Mouse (Mus musculus): ENCODE measurements at regions not wholly inside any gene's neighbourhood (a gene's known extent, or its start where the extent isn't known, plus 50 kb on each side); places are given as distances from the start of the nearest gene placed in this dataset.

- ATAC-seq = no peak
- H3K9me3 ChIP-seq (replicated peaks) = no peaks in the 10 kb centered on the region
- WGBS (ENCODE audit: insufficient replicate concordance) = 9% methylated on average over 4 of the region's 4 CpGs
- H3K27ac ChIP-seq = no peak overlapping the region
- H3K4me2 ChIP-seq = no peak overlapping the region
- no peak overlapping the region for H3K9ac ChIP-seq
- 0 out of 2 replicates have a peak, but pooled peaks cover 6% of the 10 kb centered on the region for H3K27me3 ChIP-seq (replicated peaks)
- no peaks in the 10 kb centered on the region for H3K36me3 ChIP-seq
- H3K4me3 ChIP-seq = no peak overlapping the region
- peaks cover 10% of the 10 kb centered on the region; the same call in 1 of the 2 replicates for H3K4me1 ChIP-seq
Measured at GRCm38 (mm10) chr6:127379511-127379910, 67.1 kb upstream of the Parp11 start.

GRCm38 (mm10) chr6:127381148-127381888, 65.3 kb upstream of the Parp11 start:
- Histone ChIP-seq H3K4me3 (no peak overlapping the region), H3K27me3 (replicated peaks) (0 out of 2 replicates have a peak, but pooled peaks cover 6% of the 10 kb centered on the region), H3K9me3 (replicated peaks) (no peaks in the 10 kb centered on the region), H3K4me1 (0 out of 2 replicates have a peak, but pooled peaks cover 5% of the 10 kb centered on the region), H3K36me3 (no peaks in the 10 kb centered on the region), H3K9ac (no peak overlapping the region), H3K27ac (no peak overlapping the region), H3K4me2 (no peak overlapping the region)
- no peak for ATAC-seq
- 47% methylated on average over 2 of the region's 2 CpGs for WGBS (ENCODE audit: insufficient replicate concordance)

- Histone ChIP-seq H3K27me3 (replicated peaks) (no peaks in the 10 kb centered on the region), H3K9me3 (replicated peaks) (no peaks in the 10 kb centered on the region), H3K9ac (no peak overlapping the region), H3K4me3 (no peak overlapping the region), H3K4me1 (peaks cover 38% of the 10 kb centered on the region), H3K36me3 (no peaks in the 10 kb centered on the region), H3K4me2 (peak overlapping the region; percentile 33), H3K27ac (peak overlapping the region; percentile 30)
- no peak for ATAC-seq
- 80% methylated on average over 15 of the region's 15 CpGs for WGBS (ENCODE audit: insufficient replicate concordance)
Measured at GRCm38 (mm10) chr6:127391258-127392011, 55.2 kb upstream of the Parp11 start.

- 57% methylated on average over 12 of the region's 12 CpGs for WGBS (ENCODE audit: insufficient replicate concordance)
- Histone ChIP-seq H3K4me2 (peak overlapping the region; percentile 33), H3K27me3 (replicated peaks) (no peaks in the 10 kb centered on the region), H3K4me3 (no peak overlapping the region), H3K27ac (peak overlapping the region; percentile 40), H3K9ac (no peak overlapping the region), H3K4me1 (peaks cover 38% of the 10 kb centered on the region), H3K9me3 (replicated peaks) (no peaks in the 10 kb centered on the region), H3K36me3 (no peaks in the 10 kb centered on the region)
- ATAC-seq = peak; percentile 71
Measured at GRCm38 (mm10) chr6:127392012-127392798, 54.4 kb upstream of the Parp11 start.

GRCm38 (mm10) chr6:127392799-127393172, 53.9 kb upstream of the Parp11 start:
- peak overlapping the region; percentile 40; the same call in 1 of the 2 replicates for H3K27ac ChIP-seq
- 61% methylated on average over 1 of the region's 1 CpGs for WGBS (ENCODE audit: insufficient replicate concordance)
- H3K4me3 ChIP-seq = no peak overlapping the region
- H3K4me1 ChIP-seq = peaks cover 38% of the 10 kb centered on the region
- no peak for ATAC-seq
- peak overlapping the region; percentile 33; the same call in 1 of the 2 replicates for H3K4me2 ChIP-seq
- no peaks in the 10 kb centered on the region for H3K36me3 ChIP-seq
- H3K9me3 ChIP-seq (replicated peaks) = no peaks in the 10 kb centered on the region
- no peak overlapping the region for H3K9ac ChIP-seq
- H3K27me3 ChIP-seq (replicated peaks) = no peaks in the 10 kb centered on the region

GRCm38 (mm10) chr6:127393907-127394600, 52.6 kb upstream of the Parp11 start:
- H3K4me1 ChIP-seq = peaks cover 38% of the 10 kb centered on the region
- H3K36me3 ChIP-seq = no peaks in the 10 kb centered on the region
- WGBS (ENCODE audit: insufficient replicate concordance) = 39% methylated on average over 9 of the region's 9 CpGs
- no peaks in the 10 kb centered on the region for H3K9me3 ChIP-seq (replicated peaks)
- no peaks in the 10 kb centered on the region for H3K27me3 ChIP-seq (replicated peaks)
- ATAC-seq = no peak
- no peak overlapping the region for H3K9ac ChIP-seq
- no peak overlapping the region for H3K27ac ChIP-seq
- no peak overlapping the region for H3K4me3 ChIP-seq
- H3K4me2 ChIP-seq = no peak overlapping the region
